Mouse (Mus musculus) left cerebral cortex, postnatal 10 days (tissue): ENCODE data around the gene Xkr7. TPM values are rescaled to one million over a fixed set of nuclear protein-coding genes. Genes with fewer than 3 reads are reported as not detected.

Experiments
- DNase-seq, 2 experiments: peaks; one replicate each; pipeline ENCODE4 v3.0.0; 2021 to 2022; ENCODE audit warnings: low spot score in 2 of 2, mixed read lengths in 1 of 2; ENCODE audit errors: extremely low spot score in 1 of 2
- intact Hi-C: fragments of 180-260 bp; cut with DNase I; formaldehyde crosslinking; loops from one replicate; pipeline ENCODE4 v1.15.1; 2025
- total RNA-seq, 2 experiments: library from RNA; stranded (reverse); gene quantifications; 2 replicates each; pipeline ENCODE4 v1.2.3; 2021

Gene Xkr7
- total RNA-seq, 2 experiments from 2014 or later = 11.8 to 12.4 TPM

DNA sequence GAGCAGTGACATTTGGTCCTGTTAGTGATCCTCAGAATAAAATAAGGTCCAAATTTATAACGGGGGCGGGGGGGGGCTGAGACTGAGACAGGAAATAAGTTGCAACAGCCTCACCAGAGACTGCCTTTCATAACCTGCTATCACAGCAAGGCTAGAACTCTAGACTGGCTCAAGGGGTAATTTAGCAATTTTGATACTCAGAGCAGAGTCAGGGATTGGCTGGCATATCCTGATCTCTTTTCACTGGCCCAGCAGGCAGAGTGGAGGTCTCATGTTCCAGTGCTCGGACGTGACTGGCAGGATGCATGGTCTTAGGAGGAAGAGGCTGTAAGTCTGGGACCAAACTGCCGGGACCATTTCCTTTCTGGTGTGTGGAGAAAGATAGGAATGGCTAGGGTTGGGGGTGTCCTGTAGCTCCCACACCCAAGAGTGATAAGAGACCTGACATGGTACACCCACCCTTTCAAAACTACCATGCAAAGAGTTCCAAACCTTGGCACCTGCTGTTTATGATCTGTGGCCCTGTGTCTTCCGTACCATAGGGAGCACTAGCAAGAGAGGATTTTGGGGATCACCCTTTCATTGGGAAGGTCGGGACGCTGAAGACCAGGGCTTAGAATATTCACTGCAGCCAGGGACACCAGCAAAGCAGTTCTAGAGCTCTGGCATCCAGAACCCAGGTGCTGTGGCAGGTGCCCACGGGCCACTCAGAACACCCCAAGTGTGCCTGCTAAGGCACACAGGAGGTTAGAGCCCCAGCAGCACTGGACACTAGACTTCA is 32.7 kb downstream of the Xkr7 start:
- DNase-seq = no peak
- intact Hi-C loops = no loop called here

DNA sequence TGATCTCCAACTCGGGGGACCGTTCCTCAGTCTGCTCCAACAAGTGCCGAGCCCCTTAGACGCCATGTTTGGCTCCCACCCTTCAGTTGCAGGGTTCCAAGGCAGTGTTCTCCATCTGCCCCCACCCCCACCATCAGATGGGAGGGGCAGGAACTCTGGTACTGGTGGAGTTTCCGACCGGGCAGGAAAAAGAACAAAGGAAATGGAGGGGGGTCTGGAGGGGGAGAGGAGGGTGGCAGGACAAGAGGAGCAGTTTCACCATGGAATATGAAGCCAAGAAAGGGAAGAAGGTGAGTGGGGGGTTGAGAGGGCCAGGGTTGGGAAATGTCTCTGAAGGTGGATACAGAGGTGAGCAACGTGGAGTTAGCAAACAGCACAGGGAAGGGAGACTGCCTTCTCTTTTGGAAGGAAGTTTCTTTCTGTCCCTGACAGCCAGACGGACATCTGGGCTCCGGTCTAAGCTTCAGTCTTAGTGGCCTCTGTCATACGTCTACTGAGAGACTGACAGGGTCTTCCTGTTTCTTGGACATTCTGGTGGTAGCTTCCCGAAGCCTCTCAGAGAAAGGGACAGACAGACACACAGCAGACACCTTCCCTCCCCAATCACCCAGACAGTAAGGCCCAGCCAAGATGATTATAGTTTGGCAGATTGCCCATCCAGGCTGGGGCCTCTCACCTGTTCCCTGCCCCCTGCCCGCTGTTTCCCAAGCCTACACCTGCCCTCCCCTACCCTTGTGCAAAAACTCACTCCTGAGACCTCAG is 34.3 kb downstream of the Xkr7 start, which contains the start of gene Ccm2l:
Ccm2l (plus strand) TSS at position 209 of the 762 bp plus-strand sequence.
- intact Hi-C loops = no loop called here

DNA sequence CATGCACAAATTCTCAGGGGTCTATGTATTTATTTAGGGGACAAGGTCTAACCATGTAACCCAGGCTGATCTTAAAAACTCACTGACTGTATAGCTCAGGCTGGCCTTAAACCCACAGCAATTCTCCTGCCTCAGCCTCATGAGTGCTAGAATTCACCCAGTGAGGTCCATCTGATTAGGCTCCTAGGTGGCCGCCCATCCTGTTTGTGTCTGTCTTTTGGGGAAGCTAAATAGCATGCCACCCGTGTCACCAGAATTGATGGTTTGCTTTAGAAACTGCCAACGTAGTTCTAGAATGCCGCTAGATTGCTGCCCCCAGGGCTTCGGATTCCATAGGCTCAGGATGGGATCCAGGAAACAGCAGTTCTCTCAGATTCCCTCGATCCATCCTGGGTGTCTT is 35.3 kb downstream of the Xkr7 start:
- DNase-seq = no peak
- intact Hi-C loops = no loop called here

More for the DNA sequence above, 34.3 kb downstream of the Xkr7 start, which contains the start of gene Ccm2l:
- DNase-seq = peak in 1 of 2 experiments; percentile 69

DNA sequence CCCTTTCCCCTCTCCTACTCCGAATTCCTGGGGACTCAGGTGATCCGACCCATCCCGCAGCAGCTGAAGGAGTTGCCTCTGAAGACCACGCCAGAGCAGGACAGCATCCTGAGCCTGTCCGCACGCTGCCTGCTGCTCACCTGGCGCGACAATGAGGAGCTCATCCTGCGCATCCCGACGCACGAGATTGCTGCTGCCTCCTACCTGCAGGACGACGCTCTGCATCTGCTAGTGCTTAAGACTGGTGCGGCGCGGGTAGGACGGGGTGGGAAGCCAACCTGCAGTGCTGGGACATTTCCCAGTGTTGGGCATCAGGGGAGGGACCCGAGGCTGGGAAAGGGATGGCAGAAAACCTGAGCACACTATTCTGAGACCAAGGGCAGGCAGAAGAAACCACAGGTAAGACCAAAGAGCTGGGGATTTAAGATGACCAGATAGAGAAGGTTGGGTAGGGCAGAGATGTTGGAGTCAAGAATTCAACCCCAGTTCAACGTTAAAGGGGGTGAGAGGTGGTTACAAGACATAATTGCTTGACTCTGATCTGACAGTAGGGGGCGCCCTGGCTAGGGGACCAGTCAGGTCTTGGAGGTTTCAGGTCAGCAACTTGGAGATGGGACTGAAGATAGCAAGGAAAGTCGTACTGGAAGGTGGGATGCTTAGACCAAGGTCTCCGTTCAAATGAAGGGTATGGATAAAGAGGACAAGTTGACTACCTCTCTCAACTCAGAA is 39.3 kb downstream of the Xkr7 start:
- DNase-seq = no peak
- intact Hi-C loops = no loop called here

DNA sequence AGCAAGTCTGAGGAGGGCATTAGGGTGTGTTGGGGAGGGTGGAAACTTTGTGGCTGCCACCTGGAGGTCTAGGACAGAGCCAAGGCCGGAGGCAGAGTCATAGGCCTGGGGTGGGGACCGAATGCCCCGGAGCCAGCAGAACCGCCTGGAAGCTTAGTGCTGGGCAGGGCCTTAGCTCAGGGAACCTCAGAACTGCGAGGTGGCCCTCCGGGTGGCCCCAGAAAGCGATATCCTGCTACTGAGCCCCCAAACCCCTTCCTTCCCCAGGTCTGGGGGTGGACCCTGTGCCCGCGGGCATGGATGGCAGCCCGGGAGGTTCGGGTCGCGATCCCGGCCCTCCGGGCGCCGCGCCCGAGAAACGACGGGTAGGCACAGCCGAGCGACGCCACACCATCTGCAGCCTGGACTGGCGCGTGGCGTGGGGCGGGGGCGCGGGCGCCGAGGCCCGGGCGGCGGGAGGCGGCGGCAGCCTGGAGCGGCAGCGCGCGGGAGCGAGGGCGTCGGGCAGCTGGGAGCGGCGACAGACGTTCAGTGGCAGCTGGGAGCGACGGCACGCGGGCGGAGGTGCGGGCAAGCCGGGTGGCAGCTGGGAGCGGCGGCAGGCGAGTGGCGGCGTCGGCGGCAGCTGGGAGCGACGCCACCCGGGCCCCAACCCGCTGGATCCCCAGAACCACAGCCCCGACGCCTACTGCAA is 40.0 kb downstream of the Xkr7 start:
- DNase-seq = peak in 1 of 2 experiments; percentile 78
- intact Hi-C loops = no loop called here

DNA sequence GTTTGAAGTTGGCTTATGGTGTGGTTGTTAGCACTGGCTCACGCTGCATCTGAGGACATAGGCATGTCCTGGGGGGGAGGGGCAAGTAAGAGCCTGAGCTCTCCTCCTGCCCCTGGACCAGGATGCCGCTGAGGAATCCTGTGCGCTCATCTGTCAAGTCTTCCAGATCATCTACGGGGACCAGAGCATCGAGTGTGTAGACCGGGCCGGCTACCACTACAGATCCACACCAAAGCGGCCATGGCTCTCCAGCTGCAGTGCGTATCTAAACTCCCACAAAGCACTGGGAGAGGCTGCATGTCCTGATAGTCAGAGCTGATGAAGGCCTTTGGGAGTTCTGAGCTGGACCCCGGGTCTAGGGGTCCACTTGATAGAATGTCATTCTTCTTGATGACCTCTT is 43.0 kb downstream of the Xkr7 start:
- intact Hi-C loops = no loop called here
- no peak for DNase-seq

DNA sequence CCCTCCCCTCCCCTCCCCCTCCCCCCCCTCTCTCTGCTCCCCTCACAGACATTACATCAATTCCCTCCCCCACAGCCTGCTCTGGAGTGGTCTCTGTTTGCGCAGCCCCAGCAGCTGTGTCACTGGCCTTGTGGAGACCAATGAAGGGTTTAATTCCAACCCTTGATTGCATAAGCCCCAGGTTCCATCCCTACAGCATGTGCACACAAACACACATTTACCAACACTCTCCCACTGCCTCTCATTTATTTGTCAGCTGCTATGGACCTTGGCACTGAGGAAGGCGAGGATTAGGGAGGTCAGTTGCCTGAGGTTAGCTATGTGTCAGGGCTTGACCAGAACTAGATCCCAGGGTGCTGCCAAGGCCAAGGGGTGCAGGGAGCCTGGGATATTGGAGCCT is 44.3 kb downstream of the Xkr7 start:
- intact Hi-C loops = no loop called here
- DNase-seq = peak in 1 of 2 experiments; percentile 20

DNA sequence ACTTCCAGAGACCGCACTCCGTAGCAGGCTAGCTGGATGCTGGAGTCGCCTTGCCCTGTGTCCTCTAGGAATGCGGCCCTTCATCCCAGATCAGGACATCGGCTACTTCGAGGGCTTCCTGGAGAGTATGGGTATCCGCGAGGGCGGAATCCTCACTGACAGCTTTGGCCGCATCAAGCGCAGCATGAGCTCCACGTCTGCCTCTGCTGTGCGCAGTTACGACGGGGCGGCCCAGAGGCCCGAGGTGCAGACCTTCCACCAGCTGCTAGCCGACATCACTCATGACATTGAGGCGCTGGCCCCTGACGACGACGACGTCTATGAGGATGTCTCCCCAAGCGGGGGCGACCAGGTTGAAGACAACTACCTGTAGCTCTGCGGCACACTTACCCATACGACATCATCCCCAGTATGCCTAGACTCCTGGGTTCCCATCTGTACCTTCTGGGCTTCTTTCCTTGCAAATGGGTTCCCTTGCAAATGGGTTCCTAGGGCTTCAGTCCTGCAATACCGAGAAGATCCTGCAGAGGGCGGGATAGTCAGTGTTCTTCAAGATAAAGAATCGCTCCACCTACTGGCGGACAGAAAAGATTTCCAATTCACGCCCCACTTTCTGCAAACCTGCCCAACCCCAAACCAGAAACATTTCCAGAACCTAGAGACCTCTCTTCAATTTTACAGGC is 49.3 kb downstream of the Xkr7 start:
- intact Hi-C loops = loop anchor here (5.0 kb wide), 1 partner anchor 61 kb away; no protein-coding TSS in a partner anchor
- DNase-seq = peak; percentile 62 to 79

DNA sequence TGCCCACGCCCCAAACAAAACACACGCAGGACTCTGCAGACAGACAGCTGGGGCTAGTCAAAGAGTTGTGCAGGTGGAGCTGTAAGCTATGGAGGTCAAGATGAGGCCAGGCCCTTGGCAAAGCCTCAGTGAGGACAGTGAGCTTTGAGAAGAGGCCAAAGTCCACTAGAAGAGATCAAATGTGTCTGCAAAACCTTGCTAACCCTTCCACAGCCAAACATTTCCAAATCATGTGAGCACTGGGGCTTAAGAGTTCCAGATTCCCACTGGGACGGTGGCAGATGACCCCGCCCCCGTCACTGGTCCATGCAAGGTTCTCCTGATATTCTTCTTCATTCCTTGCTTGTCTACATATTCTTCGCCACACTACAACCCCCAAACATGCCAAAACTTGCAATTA is 50.2 kb downstream of the Xkr7 start:
- DNase-seq = no peak
- intact Hi-C loops = loop anchor here (5.0 kb wide), 1 partner anchor 60 kb away; no protein-coding TSS in a partner anchor

DNA sequence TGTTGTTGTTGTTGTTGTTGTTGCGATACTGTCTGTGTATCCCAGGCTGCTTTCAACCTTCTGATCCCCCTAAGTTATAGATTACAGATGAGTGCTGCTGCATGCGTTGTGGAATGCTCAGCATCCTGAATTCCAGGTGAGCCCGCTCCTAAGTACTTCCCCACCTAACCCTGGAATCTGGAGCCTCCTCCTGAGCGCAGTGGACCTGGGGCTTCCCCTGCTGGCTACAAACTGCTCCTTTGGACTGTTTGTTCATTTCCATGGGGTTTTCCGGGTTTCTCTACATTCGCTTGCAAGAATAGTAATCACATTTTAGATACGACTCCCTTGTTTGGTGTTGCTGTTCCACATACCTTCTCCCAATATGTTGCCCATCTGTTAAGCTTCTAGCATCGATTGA is 51.6 kb downstream of the Xkr7 start:
- intact Hi-C loops = loop anchor here (5.0 kb wide), 1 partner anchor 59 kb away; no protein-coding TSS in a partner anchor
- no peak for DNase-seq

DNA sequence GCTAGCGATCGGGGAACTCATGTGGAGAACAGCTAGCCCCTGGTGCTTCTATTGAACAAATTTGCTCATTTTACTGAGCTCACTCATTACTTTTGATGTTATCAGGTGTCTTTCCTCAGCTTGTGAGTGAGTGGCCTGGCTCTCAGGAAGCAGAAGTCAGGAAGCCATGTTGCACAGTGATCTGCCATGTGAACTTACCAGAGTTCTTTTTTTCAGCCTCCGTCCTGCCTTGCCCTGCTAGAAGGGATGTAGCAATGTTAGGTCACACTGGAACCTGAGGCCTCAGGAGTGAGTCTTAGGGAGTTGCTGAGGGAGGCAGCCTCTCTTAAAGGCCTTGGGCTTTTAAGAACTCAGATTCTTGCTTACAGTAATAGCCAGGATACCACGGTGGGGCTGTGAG is 52.2 kb downstream of the Xkr7 start:
- intact Hi-C loops = loop anchor here (5.0 kb wide), 1 partner anchor 58 kb away; no protein-coding TSS in a partner anchor

DNA sequence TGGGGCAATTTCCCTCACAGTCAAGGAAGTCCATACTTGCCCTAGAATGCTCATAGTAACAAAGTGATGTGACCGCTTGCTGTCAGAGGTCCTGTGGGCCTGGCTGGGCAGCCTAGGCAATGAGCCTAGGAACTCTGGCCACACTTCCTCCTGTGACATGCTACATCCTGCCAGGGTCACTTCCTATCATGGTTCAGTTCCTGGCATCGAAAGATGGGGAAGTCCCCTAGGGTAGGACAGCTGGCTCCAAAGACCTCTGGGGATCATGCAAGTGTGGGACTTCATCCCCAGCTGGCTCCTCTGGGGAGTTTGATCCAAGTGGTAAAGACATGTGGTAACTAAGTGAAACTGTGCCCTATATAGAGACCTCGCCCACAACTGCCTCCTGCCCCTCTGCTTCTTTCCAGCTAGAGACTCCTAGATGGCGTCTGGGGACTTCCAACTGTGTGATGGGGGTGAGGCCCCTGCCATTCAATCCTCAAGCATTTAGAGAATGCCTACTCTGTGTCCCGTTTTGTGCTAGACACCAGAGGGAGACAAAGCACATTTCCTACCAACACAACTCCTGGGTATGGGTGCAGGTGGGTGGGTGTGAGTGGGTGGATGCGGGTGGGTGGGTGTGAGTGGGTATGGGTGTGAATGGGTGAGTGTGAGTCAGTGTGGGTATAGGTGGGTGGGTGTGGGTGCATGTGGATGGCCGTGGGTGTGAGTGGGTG is 52.8 kb downstream of the Xkr7 start:
- no peak for DNase-seq
- intact Hi-C loops = loop anchor here (5.0 kb wide), 1 partner anchor 58 kb away; no protein-coding TSS in a partner anchor

More for the DNA sequence above, 52.2 kb downstream of the Xkr7 start:
- DNase-seq = no peak

DNA sequence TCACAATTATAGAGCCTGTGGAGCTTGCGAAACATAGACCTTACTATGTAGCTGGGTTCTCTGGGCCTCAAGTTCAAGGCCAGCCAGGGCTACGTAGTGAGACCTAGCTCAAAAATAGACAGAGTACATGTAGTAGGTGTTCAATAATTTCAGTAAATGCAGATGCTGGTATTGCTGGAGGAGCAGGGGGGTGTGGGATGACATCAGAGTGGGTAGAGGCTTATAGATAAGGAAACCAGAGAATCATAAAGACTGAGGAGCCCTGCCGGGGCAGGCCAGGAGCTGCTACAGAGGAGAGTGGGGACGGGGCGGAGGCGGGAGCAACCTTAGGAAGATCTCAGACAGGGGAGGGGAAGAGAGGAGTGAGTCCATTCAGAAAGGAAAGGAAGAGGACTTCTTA is 53.9 kb downstream of the Xkr7 start:
- intact Hi-C loops = no loop called here
- DNase-seq = no peak

DNA sequence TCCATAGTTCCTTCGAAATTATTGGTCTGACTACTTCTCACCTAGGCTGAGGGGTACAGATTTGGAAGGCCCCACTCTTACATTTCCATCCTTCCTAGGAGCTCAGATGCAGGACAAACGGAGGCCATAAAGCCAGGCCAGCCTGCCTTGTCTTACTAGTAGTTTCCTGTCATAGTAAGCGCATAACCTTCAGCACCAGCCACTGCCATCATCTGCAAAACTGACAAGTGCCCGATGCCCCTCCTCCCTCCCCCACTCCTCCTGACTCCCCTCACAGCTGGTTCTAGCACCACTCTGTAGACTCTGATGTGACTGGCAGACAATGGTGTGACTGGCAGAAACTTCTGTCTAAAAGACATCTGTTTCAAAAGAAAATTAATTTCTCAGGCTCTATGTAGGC is 54.5 kb downstream of the Xkr7 start:
- DNase-seq = no peak
- intact Hi-C loops = no loop called here

DNA sequence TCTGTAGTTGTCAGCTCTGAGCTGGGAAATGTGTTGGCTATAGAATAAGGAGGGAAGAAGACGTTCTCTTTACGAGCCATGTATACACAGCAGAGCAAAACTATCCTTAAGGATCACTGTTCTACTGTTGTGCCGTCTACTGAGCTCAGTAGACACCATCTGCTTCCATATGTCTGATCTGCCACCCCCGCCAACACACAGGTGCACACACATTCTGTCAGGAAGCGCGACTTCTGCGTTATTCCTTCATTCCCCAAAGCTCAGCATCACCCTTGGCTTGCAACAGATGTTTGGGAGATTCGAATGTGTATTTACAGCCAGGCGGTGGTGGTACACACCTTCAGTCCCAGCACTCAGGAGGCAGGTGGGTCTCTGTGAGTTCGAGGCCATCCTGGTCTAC is 55.4 kb downstream of the Xkr7 start:
- intact Hi-C loops = no loop called here
- no peak for DNase-seq

DNA sequence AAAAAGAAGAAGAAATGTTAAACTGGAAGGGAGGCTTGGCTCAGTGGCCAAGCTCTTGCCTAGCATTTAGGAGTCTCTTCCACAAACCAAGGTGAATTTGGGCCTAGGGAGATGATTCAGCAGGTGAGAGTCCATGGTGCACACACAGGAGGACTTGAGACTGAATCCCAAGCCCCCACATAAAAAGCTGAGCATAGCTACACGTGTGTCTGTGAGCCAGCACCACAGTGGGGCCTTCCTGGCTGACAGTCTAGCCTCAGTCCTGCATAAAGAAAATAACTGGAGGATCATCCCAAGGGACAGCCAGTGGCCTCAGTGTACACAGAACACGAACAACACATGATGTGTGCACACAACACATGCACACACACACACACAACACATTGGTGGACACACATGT is 57.7 kb downstream of the Xkr7 start:
- no peak for DNase-seq
- intact Hi-C loops = no loop called here

DNA sequence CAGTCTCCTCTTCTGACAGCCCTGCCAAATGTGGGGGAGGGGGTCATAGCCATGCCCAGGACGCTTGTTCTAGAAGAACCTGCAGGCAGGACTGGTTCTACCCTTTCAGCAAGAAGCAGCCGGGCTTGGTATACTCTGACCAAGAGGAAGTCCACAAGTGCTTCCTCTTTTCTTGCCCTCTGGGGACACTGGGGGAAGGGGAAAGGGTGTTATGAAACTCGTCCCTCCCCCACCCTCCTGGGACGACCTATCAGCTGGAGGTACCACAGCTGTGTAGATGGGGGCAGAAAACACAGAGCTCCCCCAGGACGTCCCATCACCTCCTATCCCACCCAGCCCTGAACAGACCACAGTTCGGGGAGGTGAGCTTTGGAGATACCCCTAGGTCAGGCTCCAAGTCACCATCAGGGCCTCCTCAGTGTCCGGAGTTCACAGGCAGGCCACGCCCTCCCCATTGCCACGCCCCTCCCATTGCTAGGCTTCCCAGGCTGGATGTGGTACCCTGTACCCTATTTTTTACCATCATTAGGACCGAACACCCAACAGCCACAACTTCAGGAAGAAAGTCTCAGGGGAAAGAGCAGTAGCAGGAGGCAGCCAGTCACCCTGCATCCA is 59.0 kb downstream of the Xkr7 start:
- intact Hi-C loops = no loop called here
- DNase-seq = no peak
